Mouse (Mus musculus) CH12.LX (cell line): ENCODE measurements around the gene Phyh. TPM values are rescaled to one million over a fixed set of nuclear protein-coding genes. Genes with fewer than 3 reads are reported as not detected.

Source experiments
- DNase-seq: peaks from one replicate; pipeline ENCODE4 v3.0.0-alpha.2; 2013; ENCODE audit errors: extremely low read depth
- H3K27ac ChIP-seq: 2 replicates; pipeline ENCODE4 v1.5.1; 2012; ENCODE audit warnings: low read depth, mild to moderate bottlenecking, control low read depth, moderate library complexity; ENCODE audit not compliant: insufficient read depth
- H3K27me3 ChIP-seq: replicated peaks from 2 replicates; pipeline ENCODE3; 2012; ENCODE audit warnings: inconsistent platforms
- H3K36me3 ChIP-seq, 2 experiments: replicated peaks in 1 of 2; 2 replicates each; pipeline versions ENCODE3 to v1.6.1; 2012; ENCODE audit warnings: inconsistent platforms in 1 of 2, low read length in 1 of 2, mild to moderate bottlenecking in 1 of 2, mixed read lengths in 1 of 2, moderate library complexity in 1 of 2; ENCODE audit not compliant: control insufficient read depth in 1 of 2, insufficient read depth in 1 of 2
- H3K4me1 ChIP-seq, 2 experiments: 2 replicates each; pipeline ENCODE4 v1.6.1; 2012; ENCODE audit warnings: inconsistent platforms in 1 of 2, moderate library complexity in 1 of 2; ENCODE audit not compliant: insufficient read depth in 2 of 2, control insufficient read depth in 1 of 2
- H3K4me2 ChIP-seq: 2 replicates; pipeline ENCODE4 v1.6.1; 2012; ENCODE audit warnings: low read depth, mild to moderate bottlenecking, control low read depth; ENCODE audit not compliant: poor library complexity, insufficient read depth, severe bottlenecking
- H3K4me3 ChIP-seq, 3 experiments: fragments of 150-350 bp in 1 of 3; sonication (generic) in 1 of 3; replicated peaks in 1 of 3; 2 replicates each; pipeline versions ENCODE3 to v1.5.1; 2011 to 2012; ENCODE audit warnings: low read depth in 2 of 3, low read length in 2 of 3, mild to moderate bottlenecking in 2 of 3, moderate library complexity in 2 of 3, control low read depth in 1 of 3, improper control_type of control experiment in 1 of 3, inconsistent platforms in 1 of 3, mixed read lengths in 1 of 3; ENCODE audit not compliant: poor library complexity in 1 of 3
- H3K79me2 ChIP-seq: replicated peaks from 2 replicates; pipeline ENCODE4 v1.6.1; 2012; ENCODE audit warnings: mild to moderate bottlenecking, moderate library complexity; ENCODE audit not compliant: control insufficient read depth, poor library complexity, insufficient read depth, severe bottlenecking; ENCODE audit errors: extremely low read depth
- H3K9ac ChIP-seq: 2 replicates; pipeline ENCODE4 v1.6.1; 2012; ENCODE audit warnings: low read depth, mild to moderate bottlenecking, control low read depth, moderate library complexity; ENCODE audit not compliant: insufficient read depth
- H3K9me3 ChIP-seq: replicated peaks from 2 replicates; pipeline ENCODE3; 2012; ENCODE audit warnings: low read length, inconsistent platforms, mixed read lengths
- CHD2 ChIP-seq: IDR thresholded peaks from 2 replicates; pipeline ENCODE4 v1.6.1; 2011; ENCODE audit warnings: low read length, improper control_type of control experiment
- CTCF ChIP-seq, 2 experiments: IDR thresholded peaks in 1 of 2; conservative IDR thresholded peaks in 1 of 2; 2 replicates each; pipeline ENCODE4 v1.5.1; 2011 to 2012; ENCODE audit warnings: low read depth in 2 of 2, low read length in 2 of 2, improper control_type of control experiment in 1 of 2, inconsistent platforms in 1 of 2, mild to moderate bottlenecking in 1 of 2, moderate library complexity in 1 of 2
- E2F4 ChIP-seq: IDR thresholded peaks from 2 replicates; pipeline ENCODE4 v1.6.1; 2011; ENCODE audit warnings: low read depth, low read length, improper control_type of control experiment; ENCODE audit not compliant: insufficient replicate concordance
- ETS1 ChIP-seq: conservative IDR thresholded peaks from 2 replicates; pipeline ENCODE4 v1.6.1; 2012; ENCODE audit warnings: low read depth, mild to moderate bottlenecking, inconsistent platforms, low read length, improper control_type of control experiment, moderate library complexity
- HCFC1 ChIP-seq: IDR thresholded peaks from 2 replicates; pipeline ENCODE4 v1.6.1; 2012; ENCODE audit warnings: low read depth, mild to moderate bottlenecking, inconsistent platforms, low read length, improper control_type of control experiment
- JUN ChIP-seq: IDR thresholded peaks from 2 replicates; pipeline ENCODE4 v1.6.1; 2011; ENCODE audit warnings: low read depth, mild to moderate bottlenecking, low read length, improper control_type of control experiment, moderate library complexity; ENCODE audit not compliant: insufficient read depth
- JUND ChIP-seq: conservative IDR thresholded peaks from 2 replicates; pipeline ENCODE4 v1.6.1; 2011; ENCODE audit warnings: low read depth, low read length, improper control_type of control experiment
- KAT2A ChIP-seq: IDR thresholded peaks from 2 replicates; pipeline ENCODE4 v1.6.1; 2012; ENCODE audit warnings: low read length, improper control_type of control experiment, inconsistent platforms; ENCODE audit not compliant: insufficient replicate concordance
- MAX ChIP-seq: IDR thresholded peaks from 2 replicates; pipeline ENCODE4 v1.6.1; 2011; ENCODE audit warnings: low read length, improper control_type of control experiment
- MAZ ChIP-seq: IDR thresholded peaks from 2 replicates; pipeline ENCODE4 v1.6.1; 2012; ENCODE audit warnings: low read depth, mild to moderate bottlenecking, inconsistent platforms, low read length, improper control_type of control experiment, moderate library complexity
- PAX5 ChIP-seq: IDR thresholded peaks from 2 replicates; pipeline ENCODE4 v1.6.1; 2012; ENCODE audit warnings: low read length, inconsistent platforms, mixed read lengths
- TBP ChIP-seq: conservative IDR thresholded peaks from 2 replicates; pipeline ENCODE4 v1.6.1; 2011; ENCODE audit warnings: low read depth, low read length, improper control_type of control experiment
- TCF12 ChIP-seq: IDR thresholded peaks from 2 replicates; pipeline ENCODE4 v1.6.1; 2014; ENCODE audit warnings: low read depth, mild to moderate bottlenecking, inconsistent platforms, low read length, improper control_type of control experiment
- USF2 ChIP-seq: conservative IDR thresholded peaks from 2 replicates; pipeline ENCODE4 v1.6.1; 2011; ENCODE audit warnings: low read depth, low read length, improper control_type of control experiment
- ZMIZ1 ChIP-seq: IDR thresholded peaks from 2 replicates; pipeline ENCODE4 v1.6.1; 2012; ENCODE audit warnings: low read depth, mild to moderate bottlenecking, inconsistent platforms, low read length, improper control_type of control experiment
- dilution Hi-C: fragments of 300-500 bp; cut with MboI; formaldehyde crosslinking; loops from 2 replicates; pipeline ENCODE4 v1.14.3; 2020; ENCODE audit warnings: low sequenced_read_pairs; ENCODE audit not compliant: extremely low pct_unique_long_range_greater_than_20kb, extremely low pct_ligation_motif_present
- in situ Hi-C: fragments of 300-500 bp; cut with MboI; formaldehyde crosslinking; loops from 3 replicates; pipeline ENCODE4 v1.14.3; 2019; ENCODE audit warnings: low sequenced_read_pairs, low pct_ligation_motif_present, low pct_unique_long_range_greater_than_20kb, mixed read lengths
- polyA plus RNA-seq: library from polyadenylated mRNA; unstranded; fragments of >175 nt; gene quantifications from 2 replicates; pipeline ENCODE4 v1.2.1, GENCODE M21; 2012; ENCODE audit warnings: low read depth; ENCODE audit not compliant: insufficient read length
- total RNA-seq, 2 experiments: library from RNA; depleted of rRNA; stranded (reverse); fragments of 300-350 nt in 1 of 2; fragments of >200 nt in 1 of 2; gene quantifications; 2 replicates each; pipeline ENCODE4 v1.2.3; 2012 to 2014

The Phyh gene
- total and polyA plus RNA-seq, 3 experiments: 12.5 to 24.2 (median 17.2) TPM

GRCm38 (mm10) chr2:4896970-4897369 is 21.8 kb upstream of the Phyh start:
- H3K79me2 ChIP-seq: peaks cover 4% of the 10 kb centered on the region; the same call in 1 of the 2 replicates
- no peak overlapping the region for H3K4me3 ChIP-seq
- no peak for DNase-seq
- no peak for TF ChIP-seq MAZ
- TF ChIP-seq KAT2A: no peak
- TF ChIP-seq JUN: no peak
- peak in 1 of 2 experiments; percentile 44; a peak in 2 of 4 replicates for TF ChIP-seq CTCF (conservative IDR thresholded peaks at IDR 0.05 in 1 of 2, IDR thresholded peaks at IDR 0.05 in 1 of 2; ENCODE audit: low read depth in 2 of 2, low read length in 2 of 2)
- H3K27ac ChIP-seq: no peak overlapping the region
- no peak overlapping the region for H3K4me2 ChIP-seq
- peaks cover 2% of the 10 kb centered on the region for H3K9me3 ChIP-seq
- in situ Hi-C loops: no loop called here
- peaks cover 72 to 89% of the 10 kb centered on the region in 2 experiments for H3K36me3 ChIP-seq
- no peaks in the 10 kb centered on the region for H3K27me3 ChIP-seq
- dilution Hi-C loops: no loop called here
- H3K4me1 ChIP-seq: no peaks in the 10 kb centered on the region
- H3K9ac ChIP-seq: no peak overlapping the region

- dilution Hi-C loops: no loop called here
- peaks cover 3% of the 10 kb centered on the region; the same call in 1 of the 2 replicates for H3K79me2 ChIP-seq
- no peak for TF ChIP-seq ZMIZ1
- no peak for TF ChIP-seq MAZ
- no peak for TF ChIP-seq CHD2
- TF ChIP-seq HCFC1: no peak
- TF ChIP-seq PAX5: no peak
- TF ChIP-seq MAX: no peak
- TF ChIP-seq ETS1: no peak
- TF ChIP-seq CTCF (conservative IDR thresholded peaks at IDR 0.05 in 1 of 2, IDR thresholded peaks at IDR 0.05 in 1 of 2; ENCODE audit: low read depth in 2 of 2, low read length in 2 of 2): no peak
- TF ChIP-seq TCF12: no peak
- TF ChIP-seq JUND: no peak
- no peak for TF ChIP-seq E2F4
- no peak for TF ChIP-seq TBP
- no peak for DNase-seq
- H3K9ac ChIP-seq: no peak overlapping the region
- no peak overlapping the region for H3K27ac ChIP-seq
- in situ Hi-C loops: loop anchor here (25.0 kb wide), 2 partner anchors 487 to 937 kb away; partner anchors contain the start of genes Cdc123 and Nudt5
- H3K4me2 ChIP-seq: no peak overlapping the region
- peaks cover 2% of the 10 kb centered on the region for H3K9me3 ChIP-seq
- peaks cover 65 to 81% of the 10 kb centered on the region in 2 experiments for H3K36me3 ChIP-seq
- H3K4me3 ChIP-seq: no peak overlapping the region
- no peaks in the 10 kb centered on the region for H3K27me3 ChIP-seq
- no peaks in the 10 kb centered on the region for H3K4me1 ChIP-seq
Measured at GRCm38 (mm10) chr2:4900624-4901023, 18.2 kb upstream of the Phyh start.

DNA sequence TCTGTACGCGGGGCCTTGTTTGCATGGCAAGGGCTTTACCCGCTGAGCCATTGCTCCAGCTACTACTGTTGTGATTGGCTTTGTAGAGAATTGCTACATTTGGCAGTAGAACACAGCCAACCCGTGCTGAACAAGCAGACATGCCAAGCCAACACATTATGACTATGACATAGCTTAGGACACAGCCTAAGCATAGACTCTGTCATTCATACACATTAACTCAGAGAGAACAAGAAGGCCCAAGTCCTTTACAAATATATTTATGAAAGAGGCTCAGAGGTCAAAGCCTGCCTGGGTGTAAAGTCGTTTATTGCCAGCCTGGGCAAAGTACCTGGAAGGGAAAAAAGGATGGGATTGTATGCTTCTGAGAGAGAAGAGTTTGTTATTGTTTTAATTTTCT is 16.5 kb upstream of the Phyh start:
- H3K4me2 ChIP-seq: no peak overlapping the region
- no peaks in the 10 kb centered on the region for H3K4me1 ChIP-seq
- DNase-seq: no peak
- dilution Hi-C loops (no loop called here), in situ Hi-C loops (loop anchor here (25.0 kb wide), 2 partner anchors 485 to 935 kb away; partner anchors contain the start of genes Cdc123 and Nudt5)
- no peak for TF ChIP-seq USF2
- H3K9ac ChIP-seq: no peak overlapping the region
- no peaks in the 10 kb centered on the region for H3K79me2 ChIP-seq
- H3K27ac ChIP-seq: no peak overlapping the region
- H3K9me3 ChIP-seq: peaks cover 2% of the 10 kb centered on the region
- no peak overlapping the region for H3K4me3 ChIP-seq
- no peaks in the 10 kb centered on the region for H3K27me3 ChIP-seq
- peaks cover 65 to 84% of the 10 kb centered on the region in 2 experiments for H3K36me3 ChIP-seq
